Mouse (Mus musculus) olfactory bulb, adult 2 months (tissue): ENCODE data around the gene Cdh12.

Source experiments
- CTCF ChIP-seq: fragments of 200-500 bp; IDR thresholded peaks from 2 replicates; pipeline ENCODE4 v1.5.1; 2012; ENCODE audit warnings: low read depth, mild to moderate bottlenecking, low read length, moderate library complexity; ENCODE audit not compliant: insufficient read depth
- POLR2A ChIP-seq: fragments of 200-500 bp; IDR thresholded peaks from 2 replicates; pipeline ENCODE4 v1.6.1; 2012; ENCODE audit warnings: mild to moderate bottlenecking, low read depth, low read length, moderate library complexity; ENCODE audit not compliant: insufficient read depth

DNA sequence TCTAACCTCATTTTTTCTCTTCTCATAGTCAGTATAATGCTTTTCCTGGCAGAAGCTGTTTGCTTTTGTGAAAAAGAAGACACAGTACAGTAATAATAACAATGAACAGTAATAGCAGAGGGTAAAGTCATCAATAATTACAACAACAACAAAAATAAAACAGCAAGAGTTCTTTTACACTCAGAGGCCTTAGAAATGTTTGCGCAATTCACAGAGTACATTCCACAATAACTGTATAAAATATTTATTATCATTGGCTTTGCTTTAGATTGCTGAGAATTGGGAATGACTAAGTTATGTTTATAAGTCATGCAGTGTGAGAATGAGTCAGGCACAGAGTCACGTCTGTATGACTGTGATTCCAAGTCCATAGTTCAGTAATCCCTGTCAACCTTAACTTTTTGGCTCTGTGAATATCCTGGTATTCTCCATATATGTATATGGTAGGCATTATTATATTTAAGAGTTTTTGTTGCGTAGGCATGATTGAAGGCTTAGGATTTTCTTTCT is 193.9 kb downstream of the Cdh12 start:
- TF ChIP-seq POLR2A (no peak), CTCF (no peak)
